Mouse (Mus musculus) ES-E14 (cell line): ENCODE data around the gene Trafd1.

Source experiments
- CHD2 ChIP-seq: IDR thresholded peaks from 2 replicates; pipeline ENCODE4 v1.6.1; 2014; ENCODE audit warnings: mild to moderate bottlenecking, low read depth, low read length, inconsistent platforms
- HCFC1 ChIP-seq: IDR thresholded peaks from 2 replicates; pipeline ENCODE4 v1.6.1; 2012; ENCODE audit warnings: low read length, inconsistent platforms, borderline replicate concordance; ENCODE audit not compliant: insufficient read depth
- MAFK ChIP-seq: IDR thresholded peaks from 2 replicates; pipeline ENCODE4 v1.6.1; 2014; ENCODE audit warnings: mild to moderate bottlenecking, low read depth, low read length, inconsistent platforms; ENCODE audit not compliant: insufficient read depth
- ZC3H11A ChIP-seq: IDR thresholded peaks from 2 replicates; pipeline ENCODE4 v1.6.1; 2012; ENCODE audit warnings: low read depth, mild to moderate bottlenecking, inconsistent platforms, low read length, borderline replicate concordance
- ZNF384 ChIP-seq: IDR thresholded peaks from 2 replicates; pipeline ENCODE4 v1.6.1; 2012; ENCODE audit warnings: low read depth, low read length, inconsistent platforms

- TF ChIP-seq MAFK (no peak), ZC3H11A (no peak), HCFC1 (no peak), ZNF384 (no peak), CHD2 (no peak)
Measured at GRCm38 (mm10) chr5:121400064-121400463, 14.6 kb upstream of the Trafd1 start.
